Mouse (Mus musculus): ENCODE data around the gene Gm9195. TPM values are rescaled to one million over a fixed set of nuclear protein-coding genes. Genes with fewer than 3 reads are reported as not detected.

The Gm9195 gene
- polyA plus RNA-seq, 1 experiment from 2014 or later: not detected

DNA sequence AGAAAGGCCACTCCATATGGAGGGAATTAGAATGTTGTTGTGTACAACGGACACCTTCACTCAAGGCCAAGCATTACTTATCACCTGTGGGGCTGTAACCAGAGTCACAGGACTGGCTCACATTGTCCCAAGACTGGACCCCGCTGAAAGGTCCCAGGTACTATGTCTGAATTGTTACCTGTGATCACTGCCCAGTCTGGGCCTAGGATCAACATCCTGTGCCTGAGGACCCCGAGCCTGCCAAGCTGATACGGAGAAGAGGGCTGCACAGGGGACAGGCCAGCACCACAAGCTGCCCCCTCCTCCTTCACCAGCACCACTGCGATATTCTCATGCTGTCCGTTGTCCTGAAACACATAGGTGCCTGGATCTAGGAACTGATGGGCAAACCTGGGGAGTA lies 51.2 kb downstream of the Gm9195 start:
- Histone ChIP-seq H3K27ac (no peak overlapping the region), H3K4me1 (no peaks in the 10 kb centered on the region), H3K4me2 (replicated peaks) (no peak overlapping the region), H3K27me3 (no peaks in the 10 kb centered on the region), H3K36me3 (no peaks in the 10 kb centered on the region), H3K4me3 (no peak overlapping the region), H3K9me3 (no peaks in the 10 kb centered on the region), H3K9ac (no peak overlapping the region)
- no peak for ATAC-seq (ENCODE audit: insufficient number of reproducible peaks, insufficient read depth, low FRiP score, low TSS enrichment)
- 84% methylated on average over 6 of the region's 6 CpGs for WGBS

DNA sequence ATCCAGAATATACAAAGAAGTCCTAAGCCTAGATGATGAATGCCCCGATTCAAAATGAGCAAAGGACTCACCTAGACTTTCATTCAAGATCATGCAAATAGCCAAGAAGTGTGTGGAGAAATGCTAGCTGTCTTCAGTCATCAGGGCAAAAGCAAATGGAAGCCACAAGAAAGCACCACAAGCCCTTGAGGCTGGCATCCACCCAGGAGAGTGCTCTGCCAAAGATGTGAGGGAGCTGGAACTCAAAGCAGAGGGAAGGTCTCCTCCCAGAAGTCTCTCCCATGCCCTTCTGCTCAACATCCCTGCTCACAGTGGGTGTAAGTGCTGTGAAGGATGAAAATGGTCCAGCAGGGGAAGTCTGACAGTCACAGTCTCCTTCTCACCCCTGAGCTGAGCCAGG lies 52.7 kb downstream of the Gm9195 start:
- Histone ChIP-seq H3K36me3 (no peaks in the 10 kb centered on the region), H3K4me3 (no peak overlapping the region), H3K4me1 (no peaks in the 10 kb centered on the region), H3K4me2 (replicated peaks) (no peak overlapping the region), H3K27ac (no peak overlapping the region), H3K9me3 (no peaks in the 10 kb centered on the region), H3K27me3 (no peaks in the 10 kb centered on the region), H3K9ac (no peak overlapping the region)
- 74% methylated on average over 1 of the region's 1 CpGs for WGBS
- no peak for ATAC-seq (ENCODE audit: insufficient number of reproducible peaks, insufficient read depth, low FRiP score, low TSS enrichment)

DNA sequence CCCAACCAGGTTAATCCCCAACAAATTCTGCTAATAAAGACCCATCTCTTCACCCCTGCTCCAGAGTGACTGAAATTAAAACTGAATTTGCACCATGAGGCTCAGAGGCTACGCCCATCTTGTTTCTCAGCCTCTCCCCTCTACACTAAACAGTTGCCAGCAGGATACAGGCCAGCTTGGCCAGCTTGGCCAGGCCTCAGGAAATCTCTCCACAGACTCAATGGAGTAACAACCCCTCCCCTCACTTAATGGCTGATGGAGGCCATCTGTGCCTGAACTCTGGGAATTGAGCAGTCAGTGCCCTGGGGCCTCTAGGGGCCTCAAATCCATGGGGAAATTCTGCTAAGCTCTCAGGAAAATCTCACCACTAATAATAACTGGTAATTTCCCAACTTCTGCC lies 101.9 kb downstream of the Gm9195 start:
- no peaks in the 10 kb centered on the region for H3K9me3 ChIP-seq
- no peaks in the 10 kb centered on the region for H3K36me3 ChIP-seq
- no peak overlapping the region for H3K4me2 ChIP-seq (replicated peaks)
- no peak for ATAC-seq (ENCODE audit: insufficient number of reproducible peaks, insufficient read depth, low FRiP score, low TSS enrichment)
- 0 out of 2 replicates have a peak, but pooled peaks cover 4% of the 10 kb centered on the region for H3K4me1 ChIP-seq
- 43% methylated on average over 1 of the region's 1 CpGs for WGBS
- H3K27ac ChIP-seq: no peak overlapping the region
- H3K27me3 ChIP-seq: no peaks in the 10 kb centered on the region
- H3K4me3 ChIP-seq: no peak overlapping the region
- no peak overlapping the region for H3K9ac ChIP-seq

DNA sequence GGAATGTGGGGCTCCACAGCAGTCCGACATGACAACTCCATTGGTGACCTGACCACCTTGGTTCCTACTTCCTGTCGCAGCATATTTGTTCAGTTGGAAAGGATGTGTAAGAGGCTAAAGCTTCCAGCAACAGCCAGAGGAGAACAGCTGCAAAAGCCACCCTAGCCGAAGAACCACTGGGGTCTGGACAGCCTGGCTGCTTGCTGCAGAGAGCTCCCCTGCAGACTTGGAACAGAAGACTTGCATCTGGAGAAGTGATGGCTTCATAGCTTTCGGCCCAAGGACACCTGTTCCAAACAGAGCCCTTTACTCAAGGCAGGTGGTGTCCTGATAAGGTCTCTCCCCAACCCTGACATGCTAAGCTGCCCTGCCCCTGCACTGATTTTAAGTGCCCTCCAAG lies 102.3 kb downstream of the Gm9195 start:
- ATAC-seq (ENCODE audit: insufficient number of reproducible peaks, insufficient read depth, low FRiP score, low TSS enrichment): no peak; the same call in 1 of the 2 replicates
- WGBS: 76% methylated on average over 4 of the region's 4 CpGs

GRCm38 (mm10) chr14:72377224-72377623 lies 114.4 kb downstream of the Gm9195 start:
- no peak for ATAC-seq (ENCODE audit: insufficient number of reproducible peaks, insufficient read depth, low FRiP score, low TSS enrichment)
- Histone ChIP-seq H3K9me3 (no peaks in the 10 kb centered on the region), H3K4me3 (no peak overlapping the region), H3K27ac (no peak overlapping the region), H3K36me3 (no peaks in the 10 kb centered on the region), H3K4me2 (replicated peaks) (no peak overlapping the region), H3K4me1 (no peaks in the 10 kb centered on the region), H3K9ac (no peak overlapping the region), H3K27me3 (no peaks in the 10 kb centered on the region)
- 0% methylated on average over 2 of the region's 2 CpGs for WGBS

More for the DNA sequence above, 102.3 kb downstream of the Gm9195 start:
- Histone ChIP-seq H3K4me2 (replicated peaks) (no peak overlapping the region), H3K9ac (no peak overlapping the region), H3K4me3 (no peak overlapping the region), H3K4me1 (0 out of 2 replicates have a peak, but pooled peaks cover 4% of the 10 kb centered on the region), H3K27ac (no peak overlapping the region), H3K27me3 (no peaks in the 10 kb centered on the region), H3K9me3 (no peaks in the 10 kb centered on the region), H3K36me3 (no peaks in the 10 kb centered on the region)

Other genes with a start within 250 kb of the Gm9195 start
- 41.0 and 45.7 TPM in 2 replicates for gene Fndc3a, start 218.2 kb upstream of the Gm9195 start, polyA plus RNA-seq (2016; fragmentation: Nextera tagmentation; extraction: Ambion mirVana)